Mouse (Mus musculus): ENCODE measurements around the gene Orai1.

Orai1 gene

DNA sequence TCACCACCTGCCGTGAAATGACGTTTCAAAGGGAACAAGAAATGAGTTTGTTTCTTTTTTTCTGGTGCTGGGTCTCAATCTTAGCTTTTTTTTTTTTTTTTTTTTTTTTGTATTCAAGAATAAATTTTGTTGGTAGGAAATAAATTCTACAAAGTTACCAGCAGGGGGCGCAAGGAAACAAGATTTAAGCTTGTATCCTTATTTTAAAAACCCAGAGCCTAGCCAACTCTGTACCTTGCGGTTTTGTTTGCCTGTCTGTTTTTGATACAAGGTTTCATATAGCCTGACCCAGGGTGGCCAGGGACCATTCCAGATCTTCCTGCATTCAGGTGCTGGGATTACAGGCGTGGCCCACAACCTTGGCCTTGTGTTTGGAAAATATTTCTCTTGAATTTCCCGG is 49.3 kb downstream of the Orai1 start:
- no peak for DNase-seq (ENCODE audit: extremely low spot score, low read depth, low spot score)

DNA sequence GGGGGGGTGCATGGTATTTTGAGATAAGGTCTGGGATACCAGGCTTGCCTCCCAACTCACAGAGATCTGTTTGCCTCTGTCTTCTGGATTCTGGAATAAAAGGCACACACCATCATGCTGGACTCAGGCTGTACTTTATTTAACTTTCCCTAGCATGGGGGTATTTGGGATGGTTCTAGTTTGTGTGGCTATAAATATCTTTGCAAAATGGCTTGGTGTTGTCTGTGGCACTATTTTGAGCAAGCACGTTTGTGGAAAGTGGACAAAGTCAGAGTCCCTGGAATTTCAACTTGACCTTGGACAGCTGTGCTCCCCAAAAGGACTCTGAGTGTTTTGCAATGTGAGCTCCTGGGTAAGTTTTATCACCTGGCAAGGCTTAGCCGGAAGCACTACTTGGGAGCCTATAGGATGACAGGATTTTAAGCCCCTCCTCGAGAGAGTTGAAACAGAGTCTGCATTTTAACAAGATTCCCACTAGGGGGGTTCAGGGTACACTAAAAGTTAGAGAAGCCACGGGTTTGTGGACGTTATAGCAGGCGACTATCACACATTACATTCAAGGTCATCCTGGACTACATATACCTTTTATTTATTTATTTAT is 52.6 kb downstream of the Orai1 start:
- no peak for DNase-seq (ENCODE audit: extremely low spot score, low read depth, low spot score)

DNA sequence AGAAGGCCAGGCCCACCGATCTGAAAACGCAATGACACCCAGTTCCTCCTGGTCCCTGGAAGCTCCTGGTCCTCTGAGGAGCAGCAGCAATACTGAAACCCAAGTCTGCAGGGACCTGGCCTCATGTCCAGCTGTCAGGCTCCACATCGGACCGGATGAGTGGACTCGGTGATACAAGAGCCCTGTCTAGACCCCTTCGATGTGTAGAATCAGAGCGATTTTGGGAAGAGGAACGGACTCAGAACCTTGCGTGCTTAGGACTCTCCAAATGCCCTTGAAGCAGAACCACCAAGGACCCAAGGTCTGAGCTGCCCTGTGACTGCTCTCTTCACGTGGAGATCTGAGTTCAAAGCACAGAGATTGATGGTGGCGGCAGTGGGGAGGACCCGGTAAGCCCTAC is 53.2 kb downstream of the Orai1 start, which contains the start of gene Tmem120b:
Tmem120b (plus strand) TSS at position 301 of the 400 bp plus-strand sequence.
- DNase-seq (ENCODE audit: extremely low spot score, low read depth, low spot score), result no peak

DNA sequence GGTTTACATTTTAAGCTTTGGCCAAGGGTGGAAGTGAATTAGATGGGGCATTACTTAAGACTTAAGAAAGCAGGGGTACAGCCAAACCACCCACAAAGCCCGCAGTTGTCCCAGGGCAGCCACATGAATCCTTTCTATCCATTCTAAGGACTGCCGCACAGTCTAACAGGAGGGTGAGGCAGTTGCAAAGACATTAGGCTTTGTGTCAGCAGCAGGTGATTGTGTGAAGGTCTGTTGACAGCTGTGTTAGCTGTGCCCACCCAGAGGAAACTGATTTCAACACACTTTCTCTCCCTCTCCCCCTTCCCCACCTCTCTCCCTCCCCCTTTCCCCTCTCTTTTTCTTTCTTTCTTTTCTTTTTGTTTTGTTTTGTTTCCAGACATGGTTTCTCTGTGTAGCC is 53.8 kb downstream of the Orai1 start:
- no peak for DNase-seq (ENCODE audit: extremely low spot score, low read depth, low spot score)

DNA sequence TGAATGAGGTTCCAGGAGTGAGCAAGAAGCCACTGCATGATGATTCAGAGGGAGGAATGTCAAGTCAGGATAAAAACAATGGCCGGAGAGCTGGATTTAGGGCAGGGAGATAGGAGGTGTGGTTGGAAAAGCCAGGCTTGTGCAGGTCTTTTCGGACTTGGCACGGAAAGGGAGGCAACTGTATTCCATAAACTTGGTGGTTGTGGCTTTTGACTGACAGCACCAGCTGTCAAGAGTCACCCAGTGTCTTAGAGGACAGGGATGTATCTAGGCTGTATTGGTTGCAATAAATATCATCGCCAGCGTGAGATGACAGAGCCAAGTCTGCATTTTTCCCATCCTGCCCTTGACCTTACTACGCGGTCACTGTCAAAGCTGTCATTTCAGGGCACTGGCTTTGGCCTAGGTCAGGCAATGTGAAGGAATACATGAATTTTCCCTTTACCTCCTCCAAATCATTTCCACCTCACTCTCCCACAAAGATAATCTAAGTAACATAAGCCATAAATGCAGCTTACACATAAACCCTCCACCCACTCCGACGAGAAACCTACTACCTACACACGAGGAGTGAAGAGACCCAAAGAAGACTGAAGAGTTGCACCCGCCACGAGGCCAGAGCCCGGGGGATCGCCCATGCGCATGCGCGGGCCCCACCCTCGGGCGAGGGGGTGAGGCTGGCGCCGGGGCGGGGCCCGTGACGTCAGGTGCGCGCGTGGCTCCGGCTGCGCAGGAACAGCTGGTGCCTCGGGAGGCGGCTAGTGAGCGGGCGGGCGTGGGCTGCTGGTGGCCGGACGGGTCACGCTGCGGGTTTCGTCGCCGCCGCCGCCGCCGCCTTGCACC is 60.9 kb downstream of the Orai1 start:
- no peak for DNase-seq (ENCODE audit: extremely low spot score, low read depth, low spot score)

DNA sequence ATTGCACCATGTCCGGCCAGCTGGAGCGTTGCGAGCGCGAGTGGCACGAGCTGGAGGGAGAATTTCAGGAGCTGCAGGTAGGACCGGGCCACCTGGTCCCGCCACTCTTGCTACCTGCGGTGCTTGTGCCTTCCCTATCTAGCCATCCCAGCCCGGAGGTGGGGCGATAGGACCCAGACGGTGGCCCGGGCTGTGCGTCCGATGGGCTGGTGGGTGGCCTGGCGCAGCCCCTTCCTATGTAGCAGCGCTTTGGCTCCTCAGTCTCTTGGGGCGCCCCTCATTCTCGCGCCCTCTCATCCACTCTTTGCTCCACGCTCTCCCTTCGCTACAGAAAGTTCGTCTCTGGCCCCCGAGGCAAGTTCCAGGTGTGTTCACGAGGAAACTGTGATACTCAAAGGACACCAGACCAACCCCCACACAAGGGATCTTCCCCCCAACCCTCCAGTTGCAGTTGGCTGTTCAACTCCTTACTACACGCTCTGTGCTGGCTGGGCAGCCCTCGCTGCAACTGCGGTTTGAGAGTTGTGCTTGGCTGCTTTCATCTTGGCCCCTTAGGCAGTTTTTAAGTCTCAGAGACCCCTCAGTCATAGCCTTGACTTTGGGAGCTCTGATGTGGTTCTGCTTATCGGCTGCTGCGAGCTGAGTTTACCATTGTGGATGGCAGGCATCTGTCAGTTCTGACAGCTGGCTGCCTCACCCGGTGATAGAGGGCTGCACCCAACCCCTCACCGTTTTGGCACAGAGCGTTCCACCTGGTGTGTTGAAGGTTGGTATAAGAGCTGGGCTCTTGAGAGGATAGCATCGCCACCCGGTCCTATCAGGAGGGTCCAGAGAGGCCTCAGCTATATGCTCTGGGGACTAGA is 61.8 kb downstream of the Orai1 start:
- DNase-seq (ENCODE audit: extremely low spot score, low read depth, low spot score), result no peak

DNA sequence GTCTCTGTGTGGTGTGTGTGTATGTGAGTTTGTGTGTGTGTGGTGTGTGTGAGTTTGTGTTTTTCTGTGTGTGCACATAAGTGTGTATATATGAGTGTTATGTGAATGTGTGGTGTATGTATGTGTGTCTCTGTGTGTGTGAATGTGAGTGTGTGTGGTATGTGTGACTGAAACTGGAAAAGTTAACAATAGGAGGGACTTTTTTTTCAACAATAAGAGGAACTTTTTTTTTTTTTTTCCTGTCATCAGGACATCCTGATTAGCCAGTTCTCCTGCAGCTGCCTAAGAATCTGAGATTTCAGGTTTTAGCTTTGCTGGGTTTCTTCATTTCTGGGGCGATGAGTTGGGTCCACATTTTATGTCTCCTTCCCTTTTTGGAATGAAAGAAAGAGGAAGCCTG is 64.7 kb downstream of the Orai1 start:
- no peak for DNase-seq (ENCODE audit: extremely low spot score, low read depth, low spot score)

DNA sequence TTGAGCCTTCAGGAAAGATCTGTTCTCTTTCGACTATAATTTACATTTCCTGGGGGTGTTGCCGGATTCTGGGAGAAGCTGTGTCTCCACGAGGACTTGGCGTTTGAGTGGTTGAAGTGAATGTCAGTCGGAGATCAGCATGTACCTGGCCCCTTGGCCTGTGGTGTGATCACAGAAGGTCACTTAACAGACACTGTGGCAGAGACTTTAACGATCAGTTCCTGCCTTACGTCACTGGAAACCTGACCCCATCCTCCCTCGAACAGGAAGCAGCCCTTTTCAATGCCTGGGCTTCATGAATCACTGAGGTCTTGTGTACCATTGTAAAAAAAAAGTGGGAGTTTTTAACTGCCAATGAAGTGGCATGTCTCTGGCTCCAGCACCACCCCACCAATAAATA is 65.2 kb downstream of the Orai1 start:
- no peak for DNase-seq (ENCODE audit: extremely low spot score, low read depth, low spot score)
